Mouse (Mus musculus) retina, embryonic 14.5 days (tissue): ENCODE measurements around the gene Sdhc.
"Not testable (repeated sequence)": the region's sequence is repeated elsewhere in the genome, so short reads cannot be mapped to it uniquely, and the experiment has no call there.

Experiments
- DNase-seq: peaks from one replicate; pipeline ENCODE4 v3.0.0-alpha.2; 2015; ENCODE audit warnings: low spot score

The Sdhc gene

GRCm38 (mm10) chr1:171112986-171113385 is 37.4 kb downstream of the Sdhc start:
- no peak for DNase-seq

- DNase-seq: no peak
Measured at GRCm38 (mm10) chr1:171111781-171112575, 38.4 kb downstream of the Sdhc start.

- DNase-seq: peak; percentile 95
Measured at GRCm38 (mm10) chr1:171111020-171111780, 39.2 kb downstream of the Sdhc start.

GRCm38 (mm10) chr1:171110659-171111019 is 39.8 kb downstream of the Sdhc start:
- DNase-seq: no peak

- no peak for DNase-seq
Measured at GRCm38 (mm10) chr1:171109620-171110019, 40.8 kb downstream of the Sdhc start.

GRCm38 (mm10) chr1:171105226-171105625 is 45.2 kb downstream of the Sdhc start:
- no peak for DNase-seq

GRCm38 (mm10) chr1:171103179-171103840 is 47.1 kb downstream of the Sdhc start:
- no peak for DNase-seq

- DNase-seq: peak; percentile 93
Measured at GRCm38 (mm10) chr1:171102547-171103177, 47.7 kb downstream of the Sdhc start.

- DNase-seq: peak; percentile 93
Measured at GRCm38 (mm10) chr1:171101733-171102546, 48.5 kb downstream of the Sdhc start.

GRCm38 (mm10) chr1:171101033-171101432 is 49.4 kb downstream of the Sdhc start:
- no peak for DNase-seq

- DNase-seq: no peak
Measured at GRCm38 (mm10) chr1:171097612-171098011, 52.8 kb downstream of the Sdhc start.

GRCm38 (mm10) chr1:171097136-171097535 is 53.3 kb downstream of the Sdhc start:
- no peak for DNase-seq

- DNase-seq: no peak
Measured at GRCm38 (mm10) chr1:171096110-171096964, 54.1 kb downstream of the Sdhc start.

- DNase-seq: no peak
Measured at GRCm38 (mm10) chr1:171094424-171094823, 56.0 kb downstream of the Sdhc start.

- DNase-seq: no peak
Measured at GRCm38 (mm10) chr1:171090761-171091160, 59.6 kb downstream of the Sdhc start.

- no peak for DNase-seq
Measured at GRCm38 (mm10) chr1:171089891-171090290, 60.5 kb downstream of the Sdhc start.

GRCm38 (mm10) chr1:171088237-171088869 is 62.0 kb downstream of the Sdhc start:
- peak; percentile 28 for DNase-seq

- DNase-seq: peak; percentile 35
Measured at GRCm38 (mm10) chr1:171085718-171086117, 64.7 kb downstream of the Sdhc start.

- not testable (repeated sequence) for DNase-seq
Measured at GRCm38 (mm10) chr1:171081512-171082231, 68.7 kb downstream of the Sdhc start.
